Mouse (Mus musculus): ENCODE data around the gene Cela3b. TPM values are rescaled to one million over a fixed set of nuclear protein-coding genes. Genes with fewer than 3 reads are reported as not detected.

The Cela3b gene
- total RNA-seq, 4 experiments from 2014 or later, result not detected

GRCm38 (mm10) chr4:137375314-137376278 is 54.7 kb downstream of the Cela3b start:
- DNase-seq (ENCODE audit: low spot score in 2 of 2), result no peak

- DNase-seq (ENCODE audit: low spot score in 2 of 2), result no peak
Measured at GRCm38 (mm10) chr4:137373711-137374110, 56.6 kb downstream of the Cela3b start.

- DNase-seq (ENCODE audit: low spot score in 2 of 2), result no peak
Measured at GRCm38 (mm10) chr4:137371596-137372523, 58.5 kb downstream of the Cela3b start.

Other genes starting within 250 kb of the Cela3b start
- 1 to 10 TPM; 5.2 to 7.7 (median 7.1) TPM for gene Wnt4, start 153.1 kb downstream of the Cela3b start, total RNA-seq (2022)
- gene Cdc42, start 72.8 kb downstream of the Cela3b start, total RNA-seq (2022), result 100 to 1,000 TPM; 300 to 325 (median 301) TPM
- not detected for gene Cela3a, start 20.7 kb downstream of the Cela3b start, total RNA-seq (2022)
- not detected for gene 1700013G24Rik, start 22.7 kb upstream of the Cela3b start, total RNA-seq (2022)
- 1 to 10 TPM; 4.2 to 6.1 (median 5.6) TPM for gene Hspg2, start 38.2 kb upstream of the Cela3b start, total RNA-seq (2022)
- gene Ldlrad2, start 144.0 kb upstream of the Cela3b start, total RNA-seq (2022), result not detected
- 100 to 1,000 TPM; 120 to 168 (median 151) TPM for gene Usp48, start 163.2 kb upstream of the Cela3b start, total RNA-seq (2022)
- 100 to 1,000 TPM; 253 to 279 (median 259) TPM for gene Rap1gap, start 234.2 kb upstream of the Cela3b start, total RNA-seq (2022)